Mouse (Mus musculus) layer of hippocampus, postnatal 36 days (tissue): ENCODE measurements around the gene Dgka. TPM values are rescaled to one million over a fixed set of nuclear protein-coding genes. Genes with fewer than 3 reads are reported as not detected.
"Not testable (repeated sequence)": the region's sequence is repeated elsewhere in the genome, so short reads cannot be mapped to it uniquely, and the experiment has no call there.

ENCODE experiments used
- DNase-seq, 2 experiments: peaks; one replicate each; pipeline ENCODE4 v3.0.0; 2022
- total RNA-seq, 2 experiments: library from RNA; stranded (reverse); gene quantifications; 2 replicates each; pipeline ENCODE4 v1.2.3; 2021

The Dgka gene
- total RNA-seq, 2 experiments from 2014 or later: 9.3 to 11.1 TPM

GRCm38 (mm10) chr10:128731992-128732391 is 12.7 kb downstream of the Dgka start:
- no peak for DNase-seq

- DNase-seq: peak; percentile 43 to 49
Measured at GRCm38 (mm10) chr10:128731002-128731433, 13.6 kb downstream of the Dgka start.

GRCm38 (mm10) chr10:128728059-128728458 is 16.6 kb downstream of the Dgka start:
- no peak for DNase-seq

GRCm38 (mm10) chr10:128725466-128725865 is 19.2 kb downstream of the Dgka start:
- not testable (repeated sequence) for DNase-seq

GRCm38 (mm10) chr10:128715559-128716537 is 28.8 kb downstream of the Dgka start:
- DNase-seq: no peak

- not testable (repeated sequence) for DNase-seq
Measured at GRCm38 (mm10) chr10:128711318-128711717, 33.3 kb downstream of the Dgka start.

GRCm38 (mm10) chr10:128705317-128705693 is 39.4 kb downstream of the Dgka start:
- DNase-seq: no peak

- DNase-seq: peak; percentile 82
Measured at GRCm38 (mm10) chr10:128704491-128705316, 40.0 kb downstream of the Dgka start, which contains the start of gene Cdk2. Gene Cdk2, minus strand, starts transcription at chr10:128705031.

- no peak for DNase-seq
Measured at GRCm38 (mm10) chr10:128703895-128704294, 40.8 kb downstream of the Dgka start, which contains the start of gene Pmel. Gene Pmel, plus strand, starts transcription at chr10:128704195.

- no peak for DNase-seq
Measured at GRCm38 (mm10) chr10:128702328-128703007, 42.2 kb downstream of the Dgka start.

GRCm38 (mm10) chr10:128700712-128701111 is 43.9 kb downstream of the Dgka start:
- no peak for DNase-seq

- DNase-seq: no peak
Measured at GRCm38 (mm10) chr10:128699611-128700010, 45.0 kb downstream of the Dgka start.

- no peak for DNase-seq
Measured at GRCm38 (mm10) chr10:128699006-128699405, 45.6 kb downstream of the Dgka start.

GRCm38 (mm10) chr10:128697072-128697725 is 47.5 kb downstream of the Dgka start:
- DNase-seq: no peak

GRCm38 (mm10) chr10:128695992-128696807 is 48.5 kb downstream of the Dgka start, which contains the start of gene Rab5b:
Gene Rab5b, minus strand, starts transcription at chr10:128696264.
- DNase-seq: peak; percentile 98 to 99

GRCm38 (mm10) chr10:128695411-128695991 is 49.2 kb downstream of the Dgka start:
- no peak for DNase-seq

- DNase-seq: no peak
Measured at GRCm38 (mm10) chr10:128674469-128675008, 70.1 kb downstream of the Dgka start.

GRCm38 (mm10) chr10:128673763-128674468 is 70.7 kb downstream of the Dgka start, which contains the start of gene Suox:
Gene Suox, minus strand, starts transcription at chr10:128674073.
- peak; percentile 78 for DNase-seq

GRCm38 (mm10) chr10:128671148-128671547 is 73.5 kb downstream of the Dgka start:
- DNase-seq: no peak
